Mouse (Mus musculus) fibroblast of lung, adult 2 months (primary cell): ENCODE measurements around the gene Hist1h3h.
"Not testable (repeated sequence)": the region's sequence is repeated elsewhere in the genome, so short reads cannot be mapped to it uniquely, and the experiment has no call there.

Source experiments
- DNase-seq: peaks from one replicate; pipeline ENCODE4 v3.0.0-alpha.2; 2011; ENCODE audit warnings: low read depth

Gene Hist1h3h

DNA sequence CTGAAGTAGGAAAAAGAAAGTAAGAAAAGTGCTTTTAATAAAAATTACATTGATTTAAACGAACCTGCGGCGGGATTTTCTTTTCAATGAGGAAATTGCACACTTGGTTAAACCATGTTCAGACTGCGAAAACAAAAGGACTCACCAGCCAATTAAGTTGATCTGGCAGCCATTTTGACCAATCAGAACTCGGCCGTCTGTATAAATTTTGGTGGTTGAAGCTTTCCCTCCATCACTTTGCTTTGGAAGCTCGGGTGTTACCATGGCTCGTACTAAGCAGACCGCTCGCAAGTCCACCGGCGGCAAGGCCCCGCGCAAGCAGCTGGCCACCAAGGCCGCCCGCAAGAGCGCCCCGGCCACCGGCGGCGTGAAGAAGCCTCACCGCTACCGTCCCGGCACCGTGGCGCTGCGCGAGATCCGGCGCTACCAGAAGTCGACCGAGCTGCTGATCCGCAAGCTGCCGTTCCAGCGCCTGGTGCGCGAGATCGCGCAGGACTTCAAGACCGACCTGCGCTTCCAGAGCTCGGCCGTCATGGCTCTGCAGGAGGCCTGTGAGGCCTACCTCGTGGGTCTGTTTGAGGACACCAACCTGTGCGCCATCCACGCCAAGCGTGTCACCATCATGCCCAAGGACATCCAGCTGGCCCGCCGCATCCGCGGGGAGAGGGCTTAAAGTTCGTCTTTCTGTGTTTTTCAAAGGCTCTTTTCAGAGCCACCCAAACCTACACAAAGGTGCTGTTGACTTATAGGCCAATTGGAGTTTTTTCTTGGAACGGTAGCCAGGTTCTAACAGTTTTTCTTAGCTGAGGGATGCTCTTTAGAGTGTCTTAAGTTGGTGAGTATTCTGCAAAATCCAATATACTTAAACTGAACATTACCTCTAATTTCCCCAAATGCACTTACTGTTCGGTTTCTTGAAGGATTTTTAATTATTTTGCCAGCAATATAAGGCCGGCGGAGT is at the start of gene Hist1h3h:
Gene Hist1h3h, plus strand, starts transcription at position 263 of the 961 bp plus-strand sequence.
- peak; percentile 88 for DNase-seq

DNA sequence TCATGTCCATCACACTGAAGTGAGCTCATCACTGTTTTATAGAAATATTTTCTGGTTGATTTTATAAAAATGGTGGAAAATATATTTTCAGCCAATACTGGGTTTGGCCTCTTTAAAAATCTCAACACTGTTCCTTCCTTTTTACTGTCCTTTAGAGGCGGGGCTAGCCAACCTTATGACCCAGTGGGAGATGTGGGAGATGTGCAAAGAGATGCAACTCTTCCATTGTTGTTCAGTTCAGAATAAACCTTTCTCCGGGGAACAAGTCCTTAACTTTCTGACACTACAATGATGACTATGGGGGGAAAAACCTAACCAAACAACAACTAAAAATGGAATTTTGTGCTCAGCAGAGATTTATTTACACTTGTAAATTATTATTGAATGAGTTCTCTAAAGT is 40.2 kb upstream of the Hist1h3h start, which contains the start of gene Olfr1360:
Gene Olfr1360, minus strand, starts transcription at position 101 of the 400 bp plus-strand sequence.
- DNase-seq: no peak

DNA sequence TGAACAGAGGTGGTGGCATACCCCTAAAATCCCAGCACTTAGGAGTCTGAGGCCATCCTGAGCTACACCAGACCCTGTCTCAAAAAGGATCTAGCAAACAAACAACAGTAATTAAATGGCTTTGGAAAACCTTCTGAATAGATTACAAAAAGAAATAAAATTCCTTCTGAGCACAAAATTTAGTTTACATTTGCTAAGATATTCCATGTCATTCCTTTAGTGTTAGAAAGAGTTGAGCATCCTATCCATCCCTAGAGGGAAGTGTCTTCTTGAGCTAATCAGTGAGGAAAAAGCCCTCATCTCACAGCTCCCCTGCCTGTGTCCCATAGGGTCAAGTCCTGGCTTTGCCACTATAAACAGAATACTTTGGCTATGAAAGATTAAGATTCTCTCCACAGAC is 19.6 kb upstream of the Hist1h3h start, which contains the start of gene Olfr1359:
Gene Olfr1359, plus strand, starts transcription at position 301 of the 400 bp plus-strand sequence.
- no peak for DNase-seq

DNA sequence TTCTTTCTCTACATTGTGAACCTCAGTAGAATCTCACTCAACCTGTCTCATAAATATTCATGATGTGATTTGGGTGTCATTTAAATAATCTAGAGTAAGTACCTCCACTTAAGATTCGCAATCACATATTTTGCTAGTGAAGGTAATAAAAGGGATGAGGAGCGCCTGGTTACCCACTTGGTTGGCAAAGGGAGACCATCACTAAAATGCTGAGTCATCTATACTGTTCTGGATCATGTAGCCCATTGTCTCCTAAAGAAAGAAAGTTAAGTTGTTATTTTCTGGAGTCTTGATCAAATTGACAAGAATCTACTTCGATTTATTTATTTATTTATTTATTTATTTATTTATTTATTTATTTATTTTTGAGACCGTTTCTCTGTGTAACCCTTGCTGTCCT is 10.8 kb upstream of the Hist1h3h start:
- no peak for DNase-seq

DNA sequence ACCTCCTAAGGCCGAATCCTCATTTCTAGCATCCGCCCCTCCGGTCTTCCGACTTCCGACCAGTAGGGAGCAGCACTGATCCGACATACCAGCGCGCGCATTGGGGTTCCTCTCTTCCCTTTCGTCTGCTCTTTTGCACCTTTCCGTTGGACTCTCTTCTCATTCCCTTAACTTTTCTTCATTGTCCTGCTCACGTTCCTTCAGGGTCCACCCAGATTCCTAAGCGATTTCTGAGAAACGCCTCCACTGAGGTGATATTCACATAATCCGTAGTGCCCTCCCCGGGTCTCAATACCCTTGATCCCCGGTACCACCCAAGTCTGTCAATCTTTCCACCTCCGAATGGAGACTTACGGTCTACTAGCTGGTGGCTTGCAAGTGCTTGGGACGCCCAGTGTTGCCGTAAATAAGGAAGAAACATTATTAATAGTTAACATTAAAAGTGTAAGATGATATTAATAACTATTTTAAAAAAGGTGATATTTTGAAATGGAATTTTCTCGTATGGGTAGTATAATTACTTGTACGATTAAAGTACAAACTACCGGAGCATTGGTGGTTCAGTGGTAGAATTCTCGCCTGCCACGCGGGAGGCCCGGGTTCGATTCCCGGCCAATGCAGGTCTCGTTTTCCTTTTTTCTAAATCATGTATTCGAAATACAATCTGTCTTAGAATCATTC is 7.3 kb upstream of the Hist1h3h start:
- DNase-seq: peak; percentile 63

DNA sequence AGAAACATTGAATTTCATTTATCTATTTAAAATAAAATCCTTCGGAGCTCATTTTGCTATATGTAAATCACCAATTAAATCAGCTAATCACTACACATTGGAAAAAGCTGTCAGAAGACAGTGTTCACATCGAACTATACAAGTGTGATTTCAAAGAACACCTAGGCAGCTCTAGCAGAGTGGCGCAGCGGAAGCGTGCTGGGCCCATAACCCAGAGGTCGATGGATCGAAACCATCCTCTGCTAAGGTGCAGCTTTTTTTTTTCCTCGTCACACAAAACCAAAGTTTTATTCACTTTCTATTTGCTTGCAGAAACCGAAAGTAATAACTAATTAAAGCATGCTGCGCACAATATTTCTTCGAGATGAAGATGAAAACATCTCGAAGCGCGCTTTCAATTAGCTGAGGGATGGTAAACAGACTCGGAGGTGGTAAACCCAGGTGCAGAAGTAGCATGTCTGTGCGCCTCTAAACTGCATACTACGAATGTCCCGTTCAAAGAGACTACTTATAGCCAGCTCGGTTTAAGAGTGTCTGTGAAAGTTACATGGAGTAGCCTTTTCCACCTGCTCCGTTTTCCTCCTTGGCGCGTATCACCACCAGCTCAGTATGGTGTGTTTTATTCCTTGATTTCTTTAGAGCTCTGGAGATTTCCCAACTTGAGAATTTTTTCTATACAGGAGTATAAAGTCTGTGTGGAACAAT is 6.5 kb upstream of the Hist1h3h start:
- peak; percentile 41 for DNase-seq

DNA sequence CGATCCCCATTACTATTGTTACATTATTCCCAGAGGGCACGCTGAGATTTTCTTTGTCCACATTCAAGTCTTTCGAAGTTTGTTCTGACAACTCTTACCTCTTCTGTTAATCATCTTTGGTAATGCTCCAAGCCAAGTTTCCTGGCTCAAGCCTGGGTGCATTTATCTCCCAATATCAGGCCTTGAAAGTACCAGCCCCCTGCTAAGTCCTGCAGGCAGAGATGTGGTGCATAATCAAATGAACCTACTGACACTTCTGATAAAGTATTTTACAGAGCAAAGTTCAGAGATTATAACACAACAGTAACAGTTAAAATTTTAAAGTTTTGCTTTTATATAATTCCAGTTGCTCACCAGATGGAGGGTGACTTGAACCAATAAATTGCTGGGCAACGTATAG is 5.8 kb upstream of the Hist1h3h start:
- DNase-seq: no peak

DNA sequence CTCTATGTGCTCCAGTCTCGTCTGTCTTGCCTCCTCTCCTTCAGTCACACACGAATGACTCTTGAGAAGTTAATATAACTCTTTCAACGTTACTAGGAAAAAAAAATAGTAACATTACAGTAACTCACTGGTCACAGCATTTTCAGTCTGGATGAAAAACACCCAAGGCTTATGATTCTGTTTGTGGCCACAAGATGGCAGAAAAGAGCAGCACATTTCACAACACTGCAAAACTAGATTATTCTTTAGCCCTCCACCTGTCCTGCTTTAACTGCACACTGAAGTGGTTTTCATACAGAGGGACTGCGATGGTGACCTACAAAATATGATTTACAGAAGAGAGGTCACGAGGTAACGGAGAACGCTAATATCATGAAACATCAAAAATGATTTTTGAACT is 2.7 kb upstream of the Hist1h3h start:
- peak; percentile 36 for DNase-seq

DNA sequence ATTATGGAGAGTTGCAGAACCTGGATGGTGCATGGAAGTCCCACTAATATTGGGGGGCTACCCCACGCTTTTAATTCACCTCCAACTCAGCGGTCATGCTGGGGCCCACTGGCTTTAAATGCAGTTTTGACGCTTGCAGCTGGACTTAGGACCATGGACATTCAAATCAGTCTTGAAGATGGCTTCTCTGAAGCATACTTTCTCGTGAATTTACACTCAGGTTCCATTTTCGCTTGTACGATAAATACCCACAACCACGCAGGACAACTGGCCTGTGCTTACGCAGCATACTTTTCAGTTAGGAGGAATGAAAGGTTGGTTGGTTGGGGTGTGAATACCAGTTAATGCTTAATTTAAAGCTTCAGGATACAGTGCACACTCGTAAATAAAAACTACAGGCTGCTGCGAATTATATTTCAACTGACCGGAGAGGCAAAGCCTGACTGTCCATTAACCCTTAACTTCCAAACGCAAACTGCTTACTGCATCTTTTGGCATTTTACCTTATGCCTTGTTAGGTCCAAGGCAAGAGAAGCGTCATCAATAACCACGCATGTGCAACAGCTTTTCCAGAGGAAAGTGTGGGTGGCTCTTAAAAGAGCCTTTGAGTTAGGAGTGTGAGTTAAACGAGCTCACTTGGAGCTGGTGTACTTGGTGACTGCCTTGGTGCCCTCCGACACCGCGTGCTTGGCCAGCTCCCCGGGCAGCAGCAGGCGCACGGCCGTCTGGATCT is 2.2 kb upstream of the Hist1h3h start:
- DNase-seq: no peak

DNA sequence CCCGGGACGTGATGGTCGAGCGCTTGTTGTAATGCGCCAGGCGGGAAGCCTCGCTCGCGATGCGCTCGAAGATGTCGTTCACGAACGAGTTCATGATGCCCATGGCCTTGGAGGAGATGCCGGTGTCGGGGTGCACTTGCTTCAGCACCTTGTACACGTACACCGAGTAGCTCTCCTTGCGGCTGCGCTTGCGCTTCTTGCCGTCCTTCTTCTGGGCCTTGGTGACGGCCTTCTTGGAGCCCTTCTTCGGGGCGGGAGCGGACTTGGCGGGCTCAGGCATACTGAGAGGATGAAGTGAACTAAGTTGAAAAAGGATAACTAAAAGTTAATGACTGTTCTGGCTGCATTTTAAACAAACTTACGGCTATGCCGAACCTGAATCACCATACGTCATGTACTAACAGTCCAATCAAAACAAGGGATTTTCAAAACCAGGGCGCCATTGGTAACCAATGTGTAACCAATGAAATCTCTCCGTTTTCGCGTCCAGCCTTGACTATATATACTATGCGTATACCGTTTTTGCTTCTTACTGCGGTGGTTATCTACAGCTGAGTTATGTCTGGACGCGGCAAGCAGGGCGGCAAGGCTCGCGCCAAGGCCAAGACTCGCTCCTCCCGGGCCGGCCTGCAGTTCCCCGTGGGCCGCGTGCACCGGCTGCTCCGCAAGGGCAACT is 1.5 kb upstream of the Hist1h3h start, which contains the start of the genes Hist1h2bl and Hist1h2ai:
Gene Hist1h2bl, minus strand, starts transcription at position 280 of the 676 bp plus-strand sequence.
Gene Hist1h2ai, plus strand, starts transcription at position 559 of the 676 bp plus-strand sequence.
- DNase-seq: peak; percentile 88

DNA sequence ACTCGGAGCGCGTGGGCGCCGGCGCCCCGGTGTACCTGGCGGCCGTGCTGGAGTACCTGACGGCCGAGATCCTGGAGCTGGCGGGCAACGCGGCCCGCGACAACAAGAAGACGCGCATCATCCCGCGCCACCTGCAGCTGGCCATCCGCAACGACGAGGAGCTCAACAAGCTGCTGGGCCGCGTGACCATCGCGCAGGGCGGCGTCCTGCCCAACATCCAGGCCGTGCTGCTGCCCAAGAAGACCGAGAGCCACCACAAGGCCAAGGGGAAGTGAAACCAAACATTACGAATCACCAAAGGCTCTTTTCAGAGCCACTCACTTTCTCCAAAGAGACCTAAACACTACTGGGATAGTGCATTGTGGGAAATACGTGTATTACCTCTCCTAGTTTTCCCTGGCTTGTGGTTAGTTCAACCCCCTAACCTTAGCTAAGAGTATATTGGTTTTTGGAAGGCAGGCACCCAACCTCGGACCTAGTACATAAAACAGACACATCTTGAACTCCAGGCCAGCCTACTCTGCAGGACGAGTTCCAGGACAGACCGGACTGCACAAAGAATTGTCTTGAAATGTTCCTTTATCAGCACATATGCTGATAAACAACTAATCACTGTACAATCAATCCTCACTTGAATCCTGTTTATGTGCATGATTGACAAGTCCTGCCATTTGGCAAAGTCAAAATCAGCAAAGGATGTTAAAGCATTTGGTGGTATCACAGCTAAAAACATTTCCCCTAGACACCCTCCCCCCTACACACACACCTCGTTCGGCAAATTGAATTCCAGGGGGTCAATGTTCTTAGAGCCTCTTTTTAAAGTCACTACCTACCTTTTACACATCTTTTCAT is 693 bp upstream of the Hist1h3h start:
- not testable (repeated sequence) for DNase-seq

DNA sequence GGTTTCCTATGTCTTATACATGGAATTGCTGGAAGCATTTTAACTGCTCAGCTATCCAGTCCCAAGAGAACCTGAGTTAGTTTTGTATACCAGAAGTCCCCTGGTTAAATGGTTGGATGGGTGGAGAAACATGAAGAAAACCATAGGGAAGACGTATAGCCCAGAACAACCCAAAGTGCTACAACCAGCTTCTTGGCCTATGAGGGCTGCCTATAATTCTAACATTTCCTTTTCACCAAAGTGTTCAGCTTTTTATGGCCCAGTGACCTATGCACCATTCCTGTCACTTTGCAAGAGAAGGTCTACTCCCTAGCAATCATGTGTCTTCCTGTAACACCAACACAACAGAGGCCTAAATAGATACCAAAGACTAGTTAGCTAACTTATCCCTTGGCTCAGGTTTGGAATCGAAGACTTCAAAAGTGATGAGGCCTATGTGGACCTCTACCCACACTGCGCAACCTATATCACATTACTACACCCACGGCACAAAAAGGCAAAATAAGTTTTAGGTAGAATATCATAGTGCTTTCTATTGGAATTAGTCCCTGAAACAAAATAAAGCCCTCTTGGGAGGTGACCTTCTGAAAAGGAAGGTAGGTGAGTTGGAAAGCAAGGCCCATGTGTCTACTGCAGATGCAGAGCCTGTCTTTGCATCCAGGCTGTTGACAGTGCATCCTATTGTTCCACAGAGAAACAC is 1.1 kb downstream of the Hist1h3h start:
- no peak for DNase-seq

DNA sequence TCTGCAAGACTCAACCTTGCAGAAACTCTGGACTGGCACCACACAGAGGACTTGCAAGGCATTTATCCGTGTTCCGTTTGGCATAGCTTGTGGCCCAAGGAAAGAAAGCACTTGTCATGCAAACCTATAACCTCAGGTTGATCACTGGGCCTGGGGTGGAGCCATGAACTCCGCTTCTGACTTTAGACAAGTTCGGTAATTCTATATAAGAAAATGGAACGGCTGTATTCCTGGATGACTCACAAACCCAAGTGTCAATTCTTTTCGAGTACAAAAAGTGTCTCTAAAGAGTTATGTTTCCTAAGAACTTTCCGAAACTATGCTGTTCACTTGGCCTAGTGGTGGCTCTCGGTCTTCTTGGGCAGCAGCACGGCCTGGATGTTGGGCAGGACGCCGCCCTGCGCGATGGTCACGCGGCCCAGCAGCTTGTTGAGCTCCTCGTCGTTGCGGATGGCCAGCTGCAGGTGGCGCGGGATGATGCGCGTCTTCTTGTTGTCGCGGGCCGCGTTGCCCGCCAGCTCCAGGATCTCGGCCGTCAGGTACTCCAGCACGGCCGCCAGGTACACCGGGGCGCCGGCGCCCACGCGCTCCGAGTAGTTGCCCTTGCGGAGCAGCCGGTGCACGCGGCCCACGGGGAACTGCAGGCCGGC is 3.8 kb downstream of the Hist1h3h start:
- DNase-seq: not testable (repeated sequence)

DNA sequence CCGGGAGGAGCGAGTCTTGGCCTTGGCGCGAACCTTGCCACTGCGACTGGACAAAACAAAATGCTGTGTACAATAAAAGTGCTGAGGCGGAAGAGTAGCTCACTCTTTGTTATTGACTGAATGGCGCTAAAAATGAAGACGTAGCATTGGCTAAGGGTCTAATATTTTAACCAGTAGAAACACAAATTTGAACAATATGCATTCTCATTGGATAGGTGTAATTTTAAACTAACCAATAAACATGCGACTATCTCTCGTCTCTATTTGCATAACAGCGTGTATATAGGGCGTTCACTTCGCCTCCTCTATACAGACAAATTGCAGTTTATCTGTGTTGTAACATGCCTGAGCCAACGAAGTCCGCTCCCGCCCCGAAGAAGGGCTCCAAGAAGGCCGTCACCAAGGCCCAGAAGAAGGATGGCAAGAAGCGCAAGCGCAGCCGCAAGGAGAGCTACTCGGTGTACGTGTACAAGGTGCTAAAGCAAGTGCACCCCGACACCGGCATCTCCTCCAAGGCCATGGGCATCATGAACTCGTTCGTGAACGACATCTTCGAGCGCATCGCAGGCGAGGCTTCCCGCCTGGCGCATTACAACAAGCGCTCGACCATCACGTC is 4.4 kb downstream of the Hist1h3h start, which contains the start of gene Hist1h2bm:
Gene Hist1h2bm, plus strand, starts transcription at position 288 of the 616 bp plus-strand sequence.
- peak; percentile 89 for DNase-seq

DNA sequence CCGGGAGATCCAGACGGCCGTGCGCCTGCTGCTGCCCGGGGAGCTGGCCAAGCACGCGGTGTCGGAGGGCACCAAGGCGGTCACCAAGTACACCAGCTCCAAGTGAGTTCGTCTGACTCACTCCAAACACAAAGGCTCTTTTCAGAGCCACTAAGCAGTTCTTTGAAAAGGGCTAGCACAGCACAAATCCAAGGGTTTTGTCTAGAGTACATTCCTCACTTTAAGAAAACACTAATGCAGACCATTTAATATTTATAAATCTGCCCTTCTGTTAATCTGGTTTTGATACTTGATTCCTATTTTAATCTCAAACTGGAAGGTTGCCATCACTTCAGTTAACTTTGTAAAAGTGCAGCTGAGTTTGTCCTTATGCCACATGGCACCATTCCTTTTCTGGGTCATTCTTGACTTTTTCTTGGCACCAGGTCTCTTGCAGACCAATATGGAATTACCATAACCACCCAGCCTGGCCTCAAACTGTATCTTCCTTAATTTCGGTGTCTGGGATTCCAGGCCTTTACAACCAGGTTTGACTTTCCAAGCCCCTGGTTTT is 5.0 kb downstream of the Hist1h3h start:
- DNase-seq: peak; percentile 57

DNA sequence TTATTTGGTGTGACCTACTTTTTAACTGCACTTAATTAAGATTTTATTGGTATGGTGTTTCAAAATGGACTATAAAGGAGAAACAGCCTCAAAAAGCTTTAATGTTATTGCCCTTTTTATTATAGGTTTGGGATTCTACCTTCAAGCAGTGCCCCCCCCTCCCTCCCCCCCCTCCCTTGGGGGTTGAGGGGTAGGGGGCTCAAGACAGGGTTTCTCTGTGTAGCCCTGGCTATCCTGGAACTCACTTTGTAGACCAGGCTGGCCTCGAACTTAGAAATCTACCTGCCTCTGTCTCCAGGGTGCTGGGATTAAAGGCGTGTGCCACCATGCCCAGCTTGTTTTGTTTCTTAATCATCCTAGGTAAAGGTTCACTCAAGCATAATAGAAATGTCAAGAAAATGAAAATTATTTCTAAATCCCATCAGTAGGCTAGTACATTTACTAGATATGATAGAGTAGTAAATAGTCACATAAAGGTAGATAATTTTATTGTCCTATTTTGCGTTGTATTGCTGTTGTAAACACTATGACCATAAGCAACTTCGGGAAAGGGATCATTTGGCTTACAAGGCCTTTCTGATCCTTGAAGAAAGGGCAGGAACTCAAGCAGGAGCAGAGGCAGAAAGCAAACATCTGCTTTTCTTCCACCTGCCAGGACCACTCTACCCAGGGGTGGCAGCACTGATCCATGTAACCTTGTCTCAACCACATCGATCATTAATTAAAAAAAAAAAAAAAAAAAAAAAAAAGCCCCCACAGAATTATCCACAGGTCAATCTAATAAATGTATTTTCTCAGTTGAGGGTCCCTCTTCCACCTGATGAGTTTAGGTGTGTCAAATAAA is 5.8 kb downstream of the Hist1h3h start:
- DNase-seq: no peak
